Mouse (Mus musculus) neural tube, embryonic 12.5 days (tissue): ENCODE data around the gene Acot13. TPM values are rescaled to one million over a fixed set of nuclear protein-coding genes. Genes with fewer than 3 reads are reported as not detected.
"Not testable (repeated sequence)": the region's sequence is repeated elsewhere in the genome, so short reads cannot be mapped to it uniquely, and the experiment has no call there.

Experiments
- ATAC-seq: fragments of 200-750 bp; cut with Nextera tagmentation; 2 replicates; pipeline ENCODE4 v1.8.0; 2017; ENCODE audit warnings: low read depth, mild to moderate bottlenecking, moderate TSS enrichment, moderate library complexity; ENCODE audit not compliant: low FRiP score
- H3K27ac ChIP-seq: fragments of 300-500 bp; sonication (generic); 2 replicates; pipeline ENCODE4 v1.5.1; 2016
- H3K27me3 ChIP-seq: fragments of 300-500 bp; sonication (generic); replicated peaks from 2 replicates; pipeline ENCODE4 v1.6.1; 2016; ENCODE audit warnings: mild to moderate bottlenecking
- H3K36me3 ChIP-seq: fragments of 300-500 bp; sonication (generic); 2 replicates; pipeline ENCODE4 v1.6.1; 2016; ENCODE audit warnings: mild to moderate bottlenecking
- H3K4me1 ChIP-seq: fragments of 300-500 bp; sonication (generic); 2 replicates; pipeline ENCODE4 v1.6.1; 2016
- H3K4me2 ChIP-seq: fragments of 300-500 bp; sonication (generic); replicated peaks from 2 replicates; pipeline ENCODE4 v1.6.1; 2016; ENCODE audit warnings: mild to moderate bottlenecking
- H3K4me3 ChIP-seq: fragments of 300-500 bp; sonication (generic); 2 replicates; pipeline ENCODE4 v1.5.1; 2016
- H3K9ac ChIP-seq: fragments of 300-500 bp; sonication (generic); 2 replicates; pipeline ENCODE4 v1.6.1; 2016; ENCODE audit warnings: mild to moderate bottlenecking
- H3K9me3 ChIP-seq: fragments of 300-500 bp; sonication (generic); 2 replicates; pipeline ENCODE4 v1.6.1; 2016; ENCODE audit warnings: mild to moderate bottlenecking
- WGBS: fragments of 180-500 bp; shearing (Covaris S2); methylation state at CpG from one replicate; pipeline ENCODE4 v1.1.7; 2016; 5-methylcytosine and 5-hydroxymethylcytosine counted together
- polyA plus RNA-seq: library from polyadenylated mRNA; unstranded; fragments of >200 nt; fragmentation: Nextera tagmentation; extraction: Ambion mirVana; gene quantifications from 2 replicates; pipeline ENCODE4 v1.2.1, GENCODE M21; 2016

The Acot13 gene
- polyA plus RNA-seq, 1 experiment from 2014 or later, result 44.3 TPM

- Histone ChIP-seq H3K36me3 (no peaks in the 10 kb centered on the region), H3K9me3 (no peaks in the 10 kb centered on the region), H3K27ac (no peak overlapping the region), H3K4me1 (peaks cover 14% of the 10 kb centered on the region), H3K4me3 (peak overlapping the region; percentile 97; the same call in 1 of the 2 replicates), H3K27me3 (no peaks in the 10 kb centered on the region), H3K9ac (no peak overlapping the region), H3K4me2 (peak overlapping the region; percentile 79)
- 74% methylated on average over 5 of the region's 5 CpGs for WGBS
- no peak for ATAC-seq
These were observed 32.0 kb downstream of the Acot13 start for GRCm38 (mm10) chr13:24799378-24799777.

DNA sequence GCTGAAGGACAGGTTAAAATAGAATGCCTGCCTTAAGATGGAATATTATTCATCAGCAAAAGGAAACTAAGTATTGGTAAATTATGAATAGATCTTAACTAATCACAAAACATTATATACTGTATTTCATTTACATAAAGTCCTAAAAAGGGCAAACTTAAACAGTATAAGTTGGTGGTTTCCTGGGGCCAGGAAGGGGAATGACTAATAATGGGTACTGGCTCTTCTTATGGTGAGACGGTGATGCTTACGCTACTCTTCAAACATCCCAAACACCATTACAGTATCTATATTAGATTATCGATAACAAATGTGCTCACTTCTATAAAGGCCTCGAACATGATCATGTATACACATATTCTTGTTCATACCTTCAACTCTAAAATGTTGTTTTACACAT lies 32.7 kb downstream of the Acot13 start:
- ATAC-seq, result no peak
- no peak overlapping the region for H3K4me3 ChIP-seq
- no peak overlapping the region for H3K27ac ChIP-seq
- H3K27me3 ChIP-seq, result no peaks in the 10 kb centered on the region
- H3K4me2 ChIP-seq, result no peak overlapping the region
- no peak overlapping the region for H3K9ac ChIP-seq
- H3K4me1 ChIP-seq, result peaks cover 9% of the 10 kb centered on the region
- no peaks in the 10 kb centered on the region for H3K36me3 ChIP-seq
- H3K9me3 ChIP-seq, result no peaks in the 10 kb centered on the region
- 97% methylated on average over 4 of the region's 4 CpGs for WGBS

DNA sequence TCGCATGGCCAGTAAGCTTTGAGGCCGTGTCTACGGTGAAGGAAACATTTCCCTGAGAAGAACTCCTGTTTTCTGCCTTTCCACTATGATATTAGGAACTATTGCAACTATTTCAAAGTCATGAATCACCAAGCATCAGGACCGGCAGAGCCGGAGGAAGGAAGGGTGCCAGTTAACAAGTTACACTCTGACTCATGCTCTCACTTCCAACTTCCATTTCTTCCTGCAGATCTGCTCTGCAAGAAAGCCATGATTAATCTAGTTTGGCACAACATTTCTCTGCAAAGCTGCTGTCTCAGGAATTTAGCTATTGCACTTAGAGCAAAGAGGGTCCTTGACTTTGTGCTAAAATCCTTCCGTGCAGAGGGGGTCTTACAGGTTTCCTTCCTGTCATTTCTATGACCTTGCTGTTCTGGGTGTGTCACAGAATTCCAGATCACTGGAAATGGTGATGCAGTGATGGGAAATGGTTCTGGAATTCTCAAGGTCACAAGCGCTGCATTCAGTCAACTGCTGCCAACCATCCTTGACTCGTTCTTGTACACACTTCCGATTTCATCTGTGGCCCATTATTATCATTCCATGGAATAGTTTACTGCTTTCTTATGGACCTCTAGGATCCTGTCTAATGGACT lies 38.8 kb downstream of the Acot13 start:
- no peak overlapping the region for H3K9ac ChIP-seq
- H3K36me3 ChIP-seq, result no peaks in the 10 kb centered on the region
- H3K4me1 ChIP-seq, result no peaks in the 10 kb centered on the region
- H3K27ac ChIP-seq, result no peak overlapping the region
- H3K27me3 ChIP-seq, result no peaks in the 10 kb centered on the region
- 92% methylated on average over 9 of the region's 9 CpGs for WGBS
- no peak overlapping the region for H3K4me3 ChIP-seq
- ATAC-seq, result no peak
- H3K4me2 ChIP-seq, result no peak overlapping the region
- no peaks in the 10 kb centered on the region for H3K9me3 ChIP-seq

DNA sequence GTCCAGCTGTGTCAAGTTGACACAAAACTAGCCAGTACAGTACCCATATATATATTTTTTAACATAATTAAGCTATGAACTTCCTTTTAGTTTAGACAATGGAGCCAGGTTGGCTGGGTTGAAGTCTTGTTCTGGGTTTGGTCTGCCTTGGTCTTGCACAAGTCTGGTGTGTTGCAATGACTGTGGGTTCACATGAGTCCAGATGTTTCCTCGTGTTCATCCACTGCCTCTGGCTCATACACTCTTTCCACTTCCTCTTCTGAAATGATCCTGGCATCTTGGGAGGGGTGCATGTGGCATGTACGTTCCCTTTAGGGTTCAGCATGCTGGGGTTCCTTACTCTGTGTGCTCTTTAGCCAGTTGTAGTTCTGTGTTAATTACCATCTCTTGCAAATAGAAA lies 40.0 kb downstream of the Acot13 start:
- no peak overlapping the region for H3K4me2 ChIP-seq
- 86% methylated on average over 2 of the region's 2 CpGs for WGBS

DNA sequence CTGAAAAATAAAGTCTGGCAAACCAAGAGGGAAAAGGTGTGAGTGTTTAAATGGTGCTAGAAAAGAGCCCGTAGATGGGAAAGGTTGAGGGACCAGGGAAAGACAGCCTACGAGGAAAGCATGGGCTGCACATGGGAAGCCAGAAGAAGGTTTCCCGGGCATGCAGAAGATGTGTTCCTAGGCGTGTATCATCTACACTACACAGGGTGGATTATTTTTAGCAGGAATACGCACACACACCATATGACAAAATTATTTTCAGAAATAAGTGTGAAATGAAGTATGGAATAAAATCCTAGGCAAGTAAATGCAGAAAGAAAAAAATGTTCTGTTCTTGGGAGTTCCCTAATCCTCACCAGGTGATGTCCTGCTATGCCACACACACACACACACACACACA lies 43.9 kb downstream of the Acot13 start:
- H3K4me2 ChIP-seq, result no peak overlapping the region
- no peaks in the 10 kb centered on the region for H3K36me3 ChIP-seq
- 92% methylated on average over 5 of the region's 5 CpGs for WGBS
- H3K4me1 ChIP-seq, result no peaks in the 10 kb centered on the region
- no peak for ATAC-seq
- H3K27me3 ChIP-seq, result no peaks in the 10 kb centered on the region
- H3K27ac ChIP-seq, result no peak overlapping the region
- H3K9me3 ChIP-seq, result no peaks in the 10 kb centered on the region
- no peak overlapping the region for H3K4me3 ChIP-seq
- H3K9ac ChIP-seq, result no peak overlapping the region

More for the DNA sequence above, 40.0 kb downstream of the Acot13 start:
- Histone ChIP-seq H3K27me3 (no peaks in the 10 kb centered on the region), H3K4me1 (no peaks in the 10 kb centered on the region), H3K9me3 (no peaks in the 10 kb centered on the region), H3K27ac (no peak overlapping the region), H3K36me3 (no peaks in the 10 kb centered on the region), H3K9ac (no peak overlapping the region), H3K4me3 (no peak overlapping the region)
- ATAC-seq, result no peak

- Histone ChIP-seq H3K27ac (no peak overlapping the region), H3K4me1 (no peaks in the 10 kb centered on the region), H3K4me2 (no peak overlapping the region), H3K4me3 (no peak overlapping the region), H3K27me3 (no peaks in the 10 kb centered on the region), H3K9me3 (no peaks in the 10 kb centered on the region), H3K36me3 (no peaks in the 10 kb centered on the region), H3K9ac (no peak overlapping the region)
- ATAC-seq, result no peak
- WGBS, result 63% methylated on average over 11 of the region's 11 CpGs
These were observed 45.3 kb downstream of the Acot13 start for GRCm38 (mm10) chr13:24786014-24786490.

- Histone ChIP-seq H3K27me3 (no peaks in the 10 kb centered on the region), H3K4me2 (no peak overlapping the region), H3K9ac (no peak overlapping the region), H3K36me3 (no peaks in the 10 kb centered on the region), H3K27ac (no peak overlapping the region), H3K4me1 (no peaks in the 10 kb centered on the region), H3K9me3 (no peaks in the 10 kb centered on the region), H3K4me3 (no peak overlapping the region)
- 72% methylated on average over 5 of the region's 5 CpGs for WGBS
- ATAC-seq, result no peak
These were observed 49.4 kb downstream of the Acot13 start for GRCm38 (mm10) chr13:24781916-24782315.

DNA sequence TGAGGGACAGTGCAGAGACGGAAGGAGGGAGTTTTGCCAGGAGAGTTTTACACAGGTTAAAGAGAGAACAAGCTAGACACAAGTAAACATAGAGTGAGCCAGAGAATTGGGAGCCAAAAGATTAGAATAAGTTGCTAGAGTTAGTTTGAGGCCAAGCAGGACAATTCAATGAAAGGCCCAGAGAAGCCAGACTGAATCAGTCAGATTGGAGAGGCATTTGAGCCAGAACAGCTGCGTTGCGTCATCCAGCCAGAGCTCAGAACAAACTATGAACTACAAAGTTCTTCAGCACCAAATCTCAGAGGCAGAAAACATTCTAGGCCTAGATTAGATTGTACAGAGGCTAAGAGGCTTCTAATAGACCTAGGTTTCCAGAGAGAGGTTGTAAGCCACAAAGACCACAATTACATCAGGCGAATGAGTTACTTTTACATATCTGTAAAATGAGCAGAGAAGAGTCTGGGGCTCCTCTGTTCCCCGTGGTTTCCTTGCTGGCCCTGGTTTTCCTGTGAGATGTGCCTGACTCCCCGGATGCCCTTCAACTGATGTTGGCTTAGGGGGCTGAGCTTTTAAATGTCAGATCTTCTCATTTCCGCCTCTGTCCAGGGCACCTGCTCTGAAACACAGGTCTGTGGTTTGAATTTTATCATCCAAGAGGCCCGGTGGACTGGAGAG lies 52.5 kb downstream of the Acot13 start:
- Histone ChIP-seq H3K9ac (no peak overlapping the region), H3K4me2 (no peak overlapping the region), H3K9me3 (no peaks in the 10 kb centered on the region), H3K4me1 (no peaks in the 10 kb centered on the region), H3K27me3 (no peaks in the 10 kb centered on the region), H3K27ac (no peak overlapping the region), H3K4me3 (no peak overlapping the region), H3K36me3 (no peaks in the 10 kb centered on the region)
- ATAC-seq, result no peak
- WGBS, result 85% methylated on average over 8 of the region's 8 CpGs

- no peak overlapping the region for H3K4me3 ChIP-seq
- no peak for ATAC-seq
- H3K9me3 ChIP-seq, result no peaks in the 10 kb centered on the region
- no peak overlapping the region for H3K9ac ChIP-seq
- H3K4me1 ChIP-seq, result no peaks in the 10 kb centered on the region
- H3K27me3 ChIP-seq, result no peaks in the 10 kb centered on the region
- WGBS, result 77% methylated on average over 2 of the region's 2 CpGs
- no peaks in the 10 kb centered on the region for H3K36me3 ChIP-seq
- no peak overlapping the region for H3K4me2 ChIP-seq
- H3K27ac ChIP-seq, result no peak overlapping the region
These were observed 53.3 kb downstream of the Acot13 start for GRCm38 (mm10) chr13:24778026-24778425.

DNA sequence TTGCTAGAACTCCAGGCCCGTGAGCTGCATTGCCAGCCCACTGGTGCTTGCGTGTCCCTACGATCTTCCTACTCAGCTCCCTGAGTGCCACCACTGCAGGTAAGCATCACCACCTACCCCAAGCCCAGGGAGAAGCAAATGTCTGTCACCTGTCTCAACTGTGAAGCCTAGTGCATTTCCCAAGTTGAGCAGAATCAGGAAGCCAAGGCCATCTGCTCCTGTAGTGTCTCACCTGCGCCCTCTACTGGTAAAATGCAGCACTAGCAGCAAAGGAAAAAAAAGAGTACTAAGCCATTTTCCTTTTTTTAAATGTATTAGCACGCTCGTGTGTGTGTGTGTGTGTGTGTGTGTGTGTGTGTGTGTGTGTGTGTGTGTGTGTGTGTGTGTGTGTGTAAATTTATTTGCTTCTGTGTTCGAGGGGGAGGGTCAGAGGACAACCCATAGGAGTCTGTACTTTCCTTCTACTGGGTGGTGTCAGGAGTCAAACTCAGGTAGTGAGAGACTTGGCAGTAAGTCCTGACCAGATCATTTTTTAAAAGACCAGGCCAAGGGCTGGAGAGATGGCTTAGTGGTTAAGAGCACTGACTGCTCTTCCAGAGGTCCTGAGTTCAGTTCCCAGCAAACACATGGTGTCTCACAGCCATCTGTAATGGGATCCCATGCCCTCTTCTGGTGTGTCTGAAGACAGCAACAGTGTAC lies 55.0 kb downstream of the Acot13 start:
- no peaks in the 10 kb centered on the region for H3K9me3 ChIP-seq
- no peak for ATAC-seq
- WGBS, result 50% methylated on average over 7 of the region's 7 CpGs
- no peak overlapping the region for H3K4me2 ChIP-seq
- H3K27ac ChIP-seq, result no peak overlapping the region
- H3K27me3 ChIP-seq, result no peaks in the 10 kb centered on the region
- H3K9ac ChIP-seq, result no peak overlapping the region
- H3K36me3 ChIP-seq, result no peaks in the 10 kb centered on the region
- H3K4me1 ChIP-seq, result no peaks in the 10 kb centered on the region
- no peak overlapping the region for H3K4me3 ChIP-seq

GRCm38 (mm10) chr13:24771482-24771881 lies 59.9 kb downstream of the Acot13 start:
- not testable (repeated sequence) for H3K9me3 ChIP-seq, H3K36me3 ChIP-seq, H3K9ac ChIP-seq, ATAC-seq, H3K27ac ChIP-seq, H3K4me1 ChIP-seq, H3K4me2 ChIP-seq, H3K4me3 ChIP-seq, H3K27me3 ChIP-seq
- WGBS, result 94% methylated on average over 10 of the region's 10 CpGs
